Mouse (Mus musculus) testis, postnatal 14 days (tissue): ENCODE data around the gene Gng12.
"Not testable (repeated sequence)": the region's sequence is repeated elsewhere in the genome, so short reads cannot be mapped to it uniquely, and the experiment has no call there.

Source experiments
- DNase-seq: peaks from one replicate; pipeline ENCODE4 v3.0.0; 2021; ENCODE audit warnings: low spot score

Gene Gng12

GRCm38 (mm10) chr6:67029312-67029950, 133.2 kb downstream of the Gng12 start:
- no peak for DNase-seq

GRCm38 (mm10) chr6:67029987-67030386, 133.8 kb downstream of the Gng12 start:
- no peak for DNase-seq

- no peak for DNase-seq
Measured at GRCm38 (mm10) chr6:67030416-67030815, 134.2 kb downstream of the Gng12 start.

GRCm38 (mm10) chr6:67030846-67031245, 134.6 kb downstream of the Gng12 start:
- DNase-seq: no peak

GRCm38 (mm10) chr6:67032551-67032950, 136.4 kb downstream of the Gng12 start:
- not testable (repeated sequence) for DNase-seq

GRCm38 (mm10) chr6:67032972-67033371, 136.8 kb downstream of the Gng12 start:
- not testable (repeated sequence) for DNase-seq

- no peak for DNase-seq
Measured at GRCm38 (mm10) chr6:67033604-67034003, 137.4 kb downstream of the Gng12 start.

- no peak for DNase-seq
Measured at GRCm38 (mm10) chr6:67034331-67035130, 138.3 kb downstream of the Gng12 start.

GRCm38 (mm10) chr6:67035388-67036299, 139.4 kb downstream of the Gng12 start:
- DNase-seq: no peak

- DNase-seq: peak; percentile 79
Measured at GRCm38 (mm10) chr6:67036356-67036811, 140.2 kb downstream of the Gng12 start.

- peak; percentile 98 for DNase-seq
Measured at GRCm38 (mm10) chr6:67036837-67037628, 140.8 kb downstream of the Gng12 start, which contains the start of gene Gadd45a. Gene Gadd45a (minus strand): TSS chr6:67037457.

GRCm38 (mm10) chr6:67038964-67039363, 142.8 kb downstream of the Gng12 start:
- no peak for DNase-seq

GRCm38 (mm10) chr6:67040904-67041410, 144.8 kb downstream of the Gng12 start:
- DNase-seq: no peak

- no peak for DNase-seq
Measured at GRCm38 (mm10) chr6:67045424-67045823, 149.2 kb downstream of the Gng12 start.

GRCm38 (mm10) chr6:67046937-67047336, 150.7 kb downstream of the Gng12 start:
- DNase-seq: no peak

- no peak for DNase-seq
Measured at GRCm38 (mm10) chr6:67048052-67048691, 152.0 kb downstream of the Gng12 start.

GRCm38 (mm10) chr6:67048880-67049694, 152.9 kb downstream of the Gng12 start:
- DNase-seq: no peak

- no peak for DNase-seq
Measured at GRCm38 (mm10) chr6:67049695-67050038, 153.5 kb downstream of the Gng12 start.

- DNase-seq: no peak
Measured at GRCm38 (mm10) chr6:67050063-67050462, 153.9 kb downstream of the Gng12 start.
